Mouse (Mus musculus) heart, postnatal 0 days (tissue): ENCODE results near the gene Prss38.
A peak's percentile ranks its signal among the peaks of the same experiment; 100 is the strongest.

Experiments used
- CTCF ChIP-seq: IDR thresholded peaks from 2 replicates; pipeline ENCODE4 v1.5.1; 2016; ENCODE audit warnings: antibody characterized with exemption, control low read depth, low read depth
- EP300 ChIP-seq: IDR thresholded peaks from 2 replicates; pipeline ENCODE4 v1.6.1; 2016; ENCODE audit warnings: antibody characterized with exemption, low read depth

- TF ChIP-seq CTCF = peak; percentile 46
- TF ChIP-seq EP300 = no peak
These were observed 8.8 kb downstream of the Prss38 start for GRCm38 (mm10) chr11:59366633-59367032.
